Mouse (Mus musculus) layer of hippocampus, postnatal 36 days (tissue): ENCODE measurements around the gene Jam3. TPM values are rescaled to one million over a fixed set of nuclear protein-coding genes. Genes with fewer than 3 reads are reported as not detected.

ENCODE experiments used
- DNase-seq, 2 experiments: peaks; one replicate each; pipeline ENCODE4 v3.0.0; 2022
- total RNA-seq, 2 experiments: library from RNA; stranded (reverse); gene quantifications; 2 replicates each; pipeline ENCODE4 v1.2.3; 2021

Gene Jam3
- total RNA-seq, 2 experiments from 2014 or later = 42.5 to 43.2 TPM

DNA sequence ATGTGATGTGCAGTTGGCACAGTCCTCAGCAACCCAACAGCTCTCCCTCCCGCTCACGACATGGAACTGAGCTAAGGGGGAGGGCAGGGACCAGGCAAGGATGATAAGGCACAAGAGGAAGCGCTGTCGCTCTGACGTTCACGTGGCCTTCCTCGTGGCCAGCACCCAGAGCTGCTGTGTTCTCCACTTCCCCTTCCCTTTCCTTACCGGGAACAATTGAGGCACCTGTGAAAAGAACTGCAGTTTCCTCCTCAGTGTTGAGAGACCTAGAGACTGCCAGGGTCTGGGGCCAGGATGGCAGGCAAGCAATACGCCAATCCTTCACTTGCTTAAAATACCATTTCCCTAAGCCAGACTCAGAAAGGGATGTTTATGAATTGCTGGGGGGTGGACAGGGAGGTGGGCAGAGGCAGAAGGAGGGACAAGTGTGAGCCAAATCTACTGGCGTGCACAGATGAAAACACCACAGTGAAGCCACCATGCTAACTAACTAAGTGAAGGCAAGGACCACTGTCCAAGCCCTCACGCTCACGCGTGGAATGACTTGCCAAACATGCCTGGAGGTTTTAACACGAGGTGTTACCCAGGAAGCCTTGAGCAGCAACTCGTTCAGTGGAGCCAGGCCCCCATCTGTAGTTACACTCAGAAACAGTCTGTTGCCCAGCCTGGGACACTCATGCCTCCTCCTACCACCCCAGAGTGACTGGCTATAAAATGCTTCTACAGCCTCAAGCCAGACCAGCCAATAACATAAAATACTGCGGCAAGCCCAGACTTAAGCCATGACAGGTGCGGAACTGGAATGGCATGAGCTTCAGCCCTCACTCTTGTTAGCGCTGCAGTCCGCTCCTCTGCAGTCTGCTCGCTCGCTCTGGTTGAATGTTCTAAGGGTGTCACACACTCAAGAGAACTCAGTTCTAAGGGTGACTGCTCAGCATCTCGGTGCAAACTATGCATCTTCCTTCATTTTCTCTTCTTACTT is 45.4 kb downstream of the Jam3 start:
- DNase-seq = no peak

DNA sequence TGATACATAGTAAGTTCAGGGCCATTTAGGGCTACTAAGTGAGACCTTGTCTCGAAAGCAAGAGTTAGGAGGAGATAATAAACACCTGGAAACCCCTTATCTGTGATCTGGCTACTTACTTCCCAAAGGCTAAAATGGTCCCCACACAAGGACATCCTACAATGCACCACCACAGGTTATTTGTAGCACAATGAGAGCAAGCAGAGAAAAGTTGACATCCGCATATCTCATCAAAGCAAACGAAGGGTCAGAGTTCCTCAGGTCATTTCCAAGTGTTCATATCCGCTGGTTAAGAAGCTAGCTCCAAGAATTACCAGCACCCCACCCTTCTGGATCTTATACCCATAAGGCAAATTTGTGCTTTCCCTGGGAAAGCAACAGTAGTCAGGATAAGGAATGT is 46.8 kb downstream of the Jam3 start:
- DNase-seq = no peak

DNA sequence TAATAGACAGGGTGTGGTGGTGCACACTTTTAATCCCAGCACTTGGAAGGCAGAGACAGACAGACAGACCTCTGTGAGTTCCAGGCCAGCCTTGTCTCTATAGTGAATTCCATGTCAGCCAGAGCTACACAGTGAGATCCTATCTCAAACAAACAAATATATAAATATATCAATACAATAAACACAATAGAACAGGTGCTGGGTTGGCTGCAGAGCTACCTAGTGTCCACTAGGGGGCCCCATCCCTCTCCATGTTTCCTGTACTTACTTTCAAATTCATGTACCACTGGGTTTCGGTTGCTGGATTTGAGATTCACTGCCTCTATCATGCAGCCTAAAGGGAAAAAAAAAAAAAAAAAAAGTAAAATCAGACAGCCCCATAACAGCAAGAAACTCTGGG is 49.1 kb downstream of the Jam3 start:
- peak in 1 of 2 experiments; percentile 39 for DNase-seq

DNA sequence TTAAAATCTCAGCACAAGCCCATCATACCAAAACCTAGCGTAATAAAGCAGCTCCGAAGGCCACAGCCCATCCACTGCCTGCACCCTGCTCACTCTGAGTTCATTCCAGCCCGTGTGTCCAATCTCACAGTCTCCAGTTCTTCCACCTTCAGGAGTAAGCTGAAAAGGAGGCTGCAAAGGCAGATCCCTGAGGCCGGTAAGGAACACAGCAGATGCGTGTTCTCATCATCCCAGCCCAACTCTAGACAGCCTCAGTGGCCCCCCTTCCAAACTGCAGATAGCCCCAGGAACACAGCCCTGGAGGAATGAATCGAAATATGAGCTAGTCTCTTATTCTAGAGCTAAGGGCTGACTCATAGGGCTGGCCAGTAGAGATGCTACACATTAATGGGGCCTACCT is 53.8 kb downstream of the Jam3 start:
- no peak for DNase-seq

DNA sequence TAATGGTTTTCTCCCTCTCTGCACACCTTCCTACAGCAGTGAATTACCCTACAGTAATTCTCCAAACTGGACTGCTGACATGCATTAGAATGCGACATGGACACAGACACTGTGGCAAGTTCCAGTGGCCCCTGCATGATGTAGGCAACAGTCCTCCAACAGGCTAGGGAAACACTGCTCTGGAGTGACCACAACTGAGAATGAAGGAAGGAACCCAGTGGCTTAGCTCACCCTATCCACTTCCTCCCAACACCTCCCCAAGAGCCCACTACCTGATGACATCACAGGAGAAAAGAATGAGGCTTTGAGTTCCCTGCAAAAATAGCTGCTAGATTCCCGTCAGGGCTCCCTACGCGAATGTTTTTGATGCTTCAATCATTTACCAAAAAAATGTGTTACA is 55.7 kb downstream of the Jam3 start:
- DNase-seq = no peak

DNA sequence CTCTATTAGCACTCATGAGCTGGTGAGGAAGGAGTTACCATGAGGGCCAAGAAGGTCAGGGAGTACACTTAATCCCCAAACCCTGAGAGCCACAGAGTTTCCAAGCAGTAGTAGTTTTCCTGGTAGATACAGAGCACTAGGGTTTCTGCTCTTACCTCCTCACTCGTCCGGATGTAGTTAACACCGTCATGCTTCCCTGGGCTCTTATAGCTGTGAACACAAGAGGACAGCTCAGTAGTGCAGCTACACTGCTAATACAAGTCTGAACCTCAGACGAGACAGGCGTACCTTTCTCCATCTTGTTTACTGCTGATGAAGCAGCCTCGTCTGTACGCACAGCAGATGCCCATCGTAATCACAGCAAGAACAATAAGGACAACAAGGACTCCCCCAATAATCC is 56.7 kb downstream of the Jam3 start:
- no peak for DNase-seq

DNA sequence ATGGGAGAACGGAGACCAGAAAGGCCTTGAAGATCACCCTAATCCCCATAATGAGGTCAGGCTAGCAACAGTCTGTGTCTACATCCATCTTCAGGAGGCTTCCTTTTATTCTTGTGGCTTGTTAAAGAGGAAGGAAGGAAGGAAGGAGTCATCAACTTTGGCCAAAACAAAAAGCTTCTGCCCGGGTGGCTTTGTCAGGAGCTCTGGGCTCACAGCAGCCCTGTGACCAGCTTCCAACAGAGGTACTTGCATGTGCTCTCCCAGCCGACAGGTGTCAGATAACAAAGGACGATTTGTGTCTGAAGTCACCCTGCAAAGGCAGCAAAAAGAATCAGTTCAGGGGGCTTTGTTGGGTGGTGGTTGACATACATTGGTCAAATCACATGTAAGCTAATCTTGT is 57.1 kb downstream of the Jam3 start:
- DNase-seq = no peak

DNA sequence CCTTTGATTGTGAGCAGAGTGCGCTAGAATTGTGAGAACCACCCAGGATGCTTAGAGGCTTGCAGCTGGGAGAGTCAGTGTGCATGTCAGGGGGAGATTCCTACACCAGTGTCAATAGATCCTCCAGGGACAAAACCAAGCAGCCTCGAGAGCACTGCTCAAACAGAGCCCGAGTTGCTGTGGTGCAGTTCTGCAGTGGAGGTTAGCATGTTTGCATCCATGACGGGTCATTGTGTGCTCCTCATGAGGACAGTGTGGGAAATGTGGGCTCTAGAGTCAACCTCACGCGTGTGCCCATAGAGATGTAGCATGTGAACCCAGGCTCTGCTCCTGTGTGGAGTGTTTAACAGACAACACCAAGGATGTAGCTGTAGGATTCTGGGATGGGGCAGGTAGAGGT is 62.3 kb downstream of the Jam3 start:
- DNase-seq = no peak

DNA sequence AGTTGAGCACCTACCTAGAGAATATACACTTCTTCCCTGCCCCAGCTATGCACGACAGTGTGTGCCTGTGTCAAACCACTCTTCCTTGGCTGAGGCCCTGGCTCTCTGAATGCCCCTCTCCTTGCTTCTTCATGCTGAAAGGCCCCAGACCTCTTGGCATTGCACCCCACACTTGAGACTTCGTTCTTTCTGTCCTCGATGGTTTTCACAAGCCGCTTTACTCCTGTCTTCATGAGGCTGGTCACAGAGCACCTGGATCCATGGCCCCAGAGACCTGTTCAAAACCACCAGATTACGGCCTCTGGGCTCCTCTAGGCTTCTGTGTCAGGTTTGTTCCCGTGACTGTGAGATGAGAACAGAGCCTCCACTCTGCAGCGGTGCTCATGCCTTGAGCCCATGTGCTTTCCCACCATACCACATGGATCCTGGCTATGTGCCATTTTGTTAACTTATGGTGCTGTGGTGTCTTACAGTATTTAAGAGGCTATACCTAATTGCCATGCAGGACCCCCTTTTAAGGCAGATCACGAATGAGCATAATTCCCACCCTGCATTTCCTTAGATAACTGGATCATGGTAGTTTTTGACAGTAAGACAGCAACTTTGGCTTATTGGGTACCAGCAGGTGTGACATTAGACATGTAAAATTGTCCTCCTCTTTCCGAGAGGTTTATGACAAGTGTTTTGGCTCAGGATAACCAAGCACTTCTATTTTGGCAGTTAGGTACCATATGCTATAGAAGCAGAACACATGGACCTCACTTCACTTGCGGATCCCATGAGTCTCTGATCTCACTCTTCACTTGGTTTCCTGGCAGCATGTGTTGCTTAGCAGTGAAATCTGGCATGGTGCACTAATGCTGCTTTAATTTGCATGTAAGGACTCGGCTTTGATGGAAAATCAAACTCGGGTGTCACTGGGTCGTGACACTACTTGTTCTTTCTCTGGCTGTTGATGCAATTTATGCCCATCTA is 64.1 kb downstream of the Jam3 start:
- peak in 1 of 2 experiments; percentile 50 for DNase-seq

DNA sequence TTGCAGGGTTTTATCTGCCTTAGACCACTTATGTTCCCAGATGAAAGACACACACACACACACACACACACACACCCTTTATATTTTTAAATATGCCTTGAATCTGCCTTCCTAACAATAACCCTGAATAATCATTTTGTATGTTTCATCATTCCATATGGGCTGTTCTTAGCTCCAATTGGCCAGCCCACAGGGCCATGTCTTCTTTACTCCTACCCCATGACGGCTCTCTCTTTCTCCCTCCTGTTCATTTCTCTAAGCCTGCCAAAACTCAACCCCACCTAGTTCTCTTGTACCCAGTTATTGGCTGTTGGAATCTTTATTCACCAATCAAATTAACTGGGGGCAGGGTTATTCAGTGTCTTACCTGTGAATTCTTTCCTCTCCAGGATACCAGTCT is 65.1 kb downstream of the Jam3 start:
- DNase-seq = no peak

DNA sequence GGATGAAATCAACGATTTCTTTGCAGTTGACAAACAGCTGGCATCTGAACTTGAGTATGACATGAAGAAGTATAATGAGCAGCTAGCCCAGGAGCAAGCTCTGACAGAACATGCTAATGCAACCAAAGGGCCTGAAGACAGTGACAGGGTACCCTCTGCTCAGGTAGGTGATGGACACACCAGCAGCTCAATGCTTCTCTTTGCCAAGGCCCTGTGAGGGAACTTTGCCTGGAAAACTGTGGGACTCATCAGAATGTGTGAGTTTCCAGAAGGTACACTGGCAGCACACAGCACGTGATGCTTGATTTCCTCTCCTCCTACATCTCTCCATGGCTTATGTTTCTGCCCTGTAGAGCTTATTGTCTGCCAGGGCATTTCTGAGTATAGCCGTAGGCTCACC is 67.8 kb downstream of the Jam3 start:
- DNase-seq = no peak

DNA sequence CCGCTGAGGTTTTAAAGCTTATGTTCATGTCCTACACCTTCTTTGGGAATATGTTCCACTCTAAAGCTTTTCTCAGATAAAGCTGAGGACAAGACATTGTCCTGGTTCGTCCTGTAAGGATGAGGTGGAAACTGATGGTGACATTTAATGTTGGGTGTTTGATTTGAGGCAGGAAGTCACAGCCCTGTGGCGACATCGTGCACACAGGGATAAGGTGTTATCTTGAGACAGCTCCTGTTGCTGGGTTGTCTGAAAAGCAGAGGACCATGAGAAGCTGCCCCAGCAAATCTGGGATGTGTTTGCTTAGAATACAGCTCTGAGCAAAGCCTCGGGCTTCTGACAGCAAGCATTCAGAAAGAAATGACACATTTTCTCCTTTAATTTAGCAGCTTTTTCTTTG is 69.0 kb downstream of the Jam3 start:
- no peak for DNase-seq

DNA sequence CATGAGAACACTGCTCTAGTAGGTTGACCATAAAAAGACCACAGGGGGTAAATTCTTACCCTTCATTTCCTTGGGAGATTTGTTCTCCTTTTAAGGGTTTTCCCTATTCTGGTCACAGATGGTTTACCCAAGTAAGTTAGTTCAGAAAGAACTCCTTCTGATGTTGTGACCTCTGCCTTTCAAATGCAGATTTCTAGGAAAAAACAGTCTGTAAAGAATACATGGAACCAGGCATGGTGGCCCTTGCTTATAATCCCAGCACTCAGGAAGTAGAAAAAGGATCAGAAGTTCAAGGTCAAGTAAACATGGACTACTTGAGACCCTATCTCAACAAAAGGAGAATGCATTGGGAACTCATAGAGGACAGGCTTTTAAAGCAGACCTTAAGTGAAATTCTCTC is 79.4 kb downstream of the Jam3 start:
- DNase-seq = no peak

DNA sequence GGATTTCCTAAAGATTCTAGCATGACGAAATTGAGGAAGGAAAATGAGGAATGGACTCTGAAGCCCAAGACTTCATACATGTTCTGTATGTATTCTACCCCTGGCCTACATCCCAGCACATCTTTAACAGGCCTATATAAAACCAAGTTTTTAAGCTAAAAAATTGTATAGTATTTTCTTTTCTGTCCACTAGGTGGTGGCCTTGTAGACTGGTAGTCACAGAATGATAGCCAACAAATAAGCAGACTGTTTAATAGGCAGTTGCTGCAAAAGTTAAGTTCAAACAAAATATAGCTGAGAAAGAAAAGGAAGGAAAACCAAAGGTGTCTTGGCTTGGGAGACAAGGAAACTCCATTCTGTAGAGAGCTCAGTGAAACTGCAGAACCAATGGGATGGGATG is 80.5 kb downstream of the Jam3 start:
- DNase-seq = no peak

DNA sequence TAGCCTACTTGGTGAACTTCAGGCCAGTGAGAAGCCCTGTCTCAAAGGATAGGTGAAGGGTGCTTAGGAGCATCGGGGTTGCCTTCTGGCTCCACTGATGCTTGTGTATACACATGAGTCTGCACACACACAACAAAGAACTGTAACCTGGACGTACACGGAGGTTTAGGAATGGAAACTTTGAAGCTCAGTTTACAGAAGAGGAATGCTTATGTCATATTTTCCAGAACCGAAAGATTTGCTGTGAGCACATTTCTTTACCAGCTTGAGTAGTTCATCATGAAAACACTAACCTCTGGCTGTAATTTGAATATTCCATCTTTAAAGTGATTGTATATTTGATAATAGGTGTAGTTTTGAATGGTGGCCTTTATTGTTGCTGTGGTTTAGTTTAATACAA is 84.3 kb downstream of the Jam3 start:
- DNase-seq = no peak

DNA sequence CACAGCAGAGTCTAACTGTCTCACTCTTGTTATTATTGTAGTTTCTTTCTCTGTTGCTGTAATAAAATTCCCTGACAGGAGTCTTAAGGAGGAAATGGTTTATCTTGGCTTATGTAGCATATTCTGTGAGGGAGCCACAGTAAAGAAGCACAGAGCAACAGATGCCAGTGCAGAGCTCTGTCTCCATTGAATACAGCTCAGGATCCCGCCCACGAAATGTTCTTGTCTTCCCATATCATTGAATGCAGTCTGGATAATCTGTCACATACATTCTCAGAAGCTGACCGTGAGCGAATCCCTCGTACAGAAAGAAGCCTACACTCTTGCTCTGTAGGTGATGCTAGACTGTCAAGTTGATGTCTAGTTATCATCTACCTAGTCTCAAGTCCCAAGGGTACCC is 96.9 kb downstream of the Jam3 start:
- peak in 1 of 2 experiments; percentile 23 for DNase-seq

DNA sequence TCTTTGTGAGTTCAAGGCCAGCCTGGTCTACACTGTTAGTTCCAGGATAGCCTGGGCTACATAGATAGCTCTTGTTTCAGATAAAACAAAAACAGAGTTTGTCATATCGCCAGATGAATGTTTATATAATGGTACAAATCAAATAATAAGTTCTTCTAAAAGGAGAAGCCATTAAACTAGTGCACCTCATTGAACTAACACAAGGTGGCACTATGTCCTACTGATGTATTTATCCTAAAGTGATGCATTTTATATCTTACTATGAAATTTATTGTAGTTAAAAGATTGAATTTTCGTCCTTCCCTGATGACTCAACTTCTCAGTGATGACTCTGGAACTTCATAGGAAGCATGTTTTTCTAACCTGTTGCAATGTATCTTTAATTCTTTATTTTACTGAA is 105.7 kb downstream of the Jam3 start:
- DNase-seq = no peak

Other genes starting within 250 kb of the Jam3 start
- gene Gm1110, start 232.3 kb downstream of the Jam3 start, total RNA-seq = not detected
- 10 to 100 TPM; 38.5 to 42.3 TPM for gene Acad8, start 155.9 kb downstream of the Jam3 start, total RNA-seq
- gene Thyn1, start 155.7 kb downstream of the Jam3 start, total RNA-seq = 100 to 1,000 TPM; 107 to 109 TPM
- gene Vps26b, start 125.4 kb downstream of the Jam3 start, total RNA-seq = 100 to 1,000 TPM; 109 to 111 TPM
- gene Ncapd3, start 125.2 kb downstream of the Jam3 start, total RNA-seq = 10 to 100 TPM; 17.7 to 19.8 TPM
- gene Igsf9b, start 143.8 kb upstream of the Jam3 start, total RNA-seq = 10 to 100 TPM; 25.7 to 29.2 TPM
- not detected for gene Spata19, start 241.4 kb upstream of the Jam3 start, total RNA-seq